Mouse (Mus musculus) small intestine, adult 2 months (tissue): ENCODE results near the gene Cd83. TPM values are rescaled to one million over a fixed set of nuclear protein-coding genes. Genes with fewer than 3 reads are reported as not detected.

ENCODE experiments used
- H3K27ac ChIP-seq: fragments of 200-500 bp; 2 replicates; pipeline ENCODE4 v1.5.1; 2012; ENCODE audit warnings: low read depth, low read length, control low read depth, inconsistent platforms; ENCODE audit not compliant: insufficient read depth
- H3K27me3 ChIP-seq: fragments of 200-500 bp; 2 replicates; pipeline ENCODE4 v1.6.1; 2012; ENCODE audit warnings: mild to moderate bottlenecking, moderate library complexity, low read length, inconsistent platforms; ENCODE audit not compliant: control insufficient read depth, insufficient read depth
- H3K36me3 ChIP-seq: fragments of 200-500 bp; 2 replicates; pipeline ENCODE4 v1.6.1; 2012; ENCODE audit warnings: mild to moderate bottlenecking, low read length, control low read depth, inconsistent platforms; ENCODE audit not compliant: control insufficient read depth, insufficient read depth
- H3K4me1 ChIP-seq: fragments of 200-500 bp; 2 replicates; pipeline ENCODE4 v1.6.1; 2012; ENCODE audit warnings: low read length, inconsistent platforms, mixed read lengths; ENCODE audit not compliant: control insufficient read depth, insufficient read depth, insufficient read length
- H3K4me3 ChIP-seq: fragments of 200-500 bp; 2 replicates; pipeline ENCODE4 v1.5.1; 2012; ENCODE audit warnings: low read depth, mild to moderate bottlenecking, control low read depth, inconsistent platforms, low read length, moderate library complexity
- CTCF ChIP-seq: fragments of 200-500 bp; IDR thresholded peaks from 2 replicates; pipeline ENCODE4 v1.5.1; 2012; ENCODE audit warnings: low read depth, mild to moderate bottlenecking, control low read depth, inconsistent platforms, low read length, moderate library complexity, mixed read lengths; ENCODE audit not compliant: insufficient replicate concordance, insufficient read length; ENCODE audit errors: extremely low read depth
- POLR2A ChIP-seq: fragments of 200-500 bp; IDR thresholded peaks from 2 replicates; pipeline ENCODE4 v1.6.1; 2012; ENCODE audit warnings: low read depth, mild to moderate bottlenecking, control low read depth, inconsistent platforms, low read length, moderate library complexity
- WGBS: fragments of 180-500 bp; shearing (Covaris S2); methylation state at CpG from one replicate; pipeline ENCODE4 v1.1.7; 2018; 5-methylcytosine and 5-hydroxymethylcytosine counted together
- polyA plus RNA-seq: library from polyadenylated mRNA; depleted of rRNA; stranded (reverse); fragments of >200 nt; gene quantifications from 2 replicates; pipeline ENCODE4 v1.2.3, GENCODE M21; 2012

Cd83 gene
- polyA plus RNA-seq, 1 experiment: 7.1 TPM

DNA sequence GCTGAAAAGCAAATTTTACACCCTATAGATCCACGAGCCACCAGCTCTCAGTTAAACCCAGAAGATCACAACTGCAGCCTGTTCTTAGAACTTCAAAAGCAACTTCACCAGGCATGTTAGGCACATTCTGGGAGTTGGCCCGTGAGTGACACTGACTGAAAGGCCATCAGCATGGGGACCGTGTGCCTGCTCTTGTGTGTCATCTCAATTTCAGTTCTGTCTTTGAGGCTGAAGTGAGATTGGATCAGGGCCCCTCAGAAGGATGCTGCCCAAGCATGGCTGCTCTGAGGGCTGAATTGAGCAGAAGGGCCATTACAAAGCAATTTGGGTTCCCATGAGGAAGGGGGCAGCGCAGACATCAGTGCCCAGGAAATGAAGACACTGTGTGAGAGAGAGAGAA is 37.7 kb downstream of the Cd83 start:
- WGBS: 87% methylated on average over 4 of the region's 4 CpGs
- H3K27ac ChIP-seq: no peak overlapping the region
- H3K36me3 ChIP-seq: no peaks in the 10 kb centered on the region
- no peaks in the 10 kb centered on the region for H3K27me3 ChIP-seq
- TF ChIP-seq POLR2A: no peak
- TF ChIP-seq CTCF: no peak
- no peak overlapping the region for H3K4me3 ChIP-seq
- H3K4me1 ChIP-seq: peaks cover 12% of the 10 kb centered on the region; the same call in 1 of the 2 replicates

GRCm38 (mm10) chr13:43828648-43829047 is 44.1 kb downstream of the Cd83 start:
- 19% methylated on average over 5 of the region's 5 CpGs for whole genome bisulfite sequencing
- H3K4me3 ChIP-seq: no peak overlapping the region; the same call in 1 of the 2 replicates
- TF ChIP-seq POLR2A: 0 out of 2 replicates have a peak, but pooled peaks have one; percentile 18
- TF ChIP-seq CTCF: no peak
- H3K27me3 ChIP-seq: no peaks in the 10 kb centered on the region
- H3K4me1 ChIP-seq: peaks cover 11% of the 10 kb centered on the region
- H3K36me3 ChIP-seq: no peaks in the 10 kb centered on the region
- peak overlapping the region; percentile 89 for H3K27ac ChIP-seq

GRCm38 (mm10) chr13:43830892-43831673 is 46.5 kb downstream of the Cd83 start:
- no peaks in the 10 kb centered on the region for H3K36me3 ChIP-seq
- H3K4me3 ChIP-seq: no peak overlapping the region
- peaks cover 11% of the 10 kb centered on the region for H3K4me1 ChIP-seq
- H3K27me3 ChIP-seq: no peaks in the 10 kb centered on the region
- WGBS: 45% methylated on average over 8 of the region's 8 CpGs
- no peak overlapping the region for H3K27ac ChIP-seq
- TF ChIP-seq POLR2A: no peak
- TF ChIP-seq CTCF: no peak

DNA sequence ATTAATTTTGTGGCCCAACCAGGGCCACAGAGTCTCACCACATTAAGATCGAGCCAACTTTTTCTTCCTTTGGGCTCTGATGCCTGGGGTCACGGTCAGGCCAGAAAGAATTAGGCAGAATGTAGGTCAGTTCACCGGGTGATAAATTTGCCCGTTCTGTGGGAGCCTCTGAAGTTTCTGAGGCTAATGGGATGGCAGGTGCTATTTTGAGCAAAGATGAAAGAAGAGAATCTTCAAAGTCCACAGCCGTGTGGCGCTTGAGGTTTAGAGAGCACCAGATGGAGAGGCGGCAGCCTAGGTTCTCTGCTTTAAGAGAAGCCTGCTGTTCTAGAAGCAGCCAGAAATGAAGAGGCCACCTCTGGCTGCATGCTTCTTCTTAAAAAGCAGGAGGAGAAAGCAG is 48.2 kb downstream of the Cd83 start:
- Histone ChIP-seq H3K27me3 (no peaks in the 10 kb centered on the region), H3K27ac (no peak overlapping the region), H3K36me3 (no peaks in the 10 kb centered on the region), H3K4me3 (no peak overlapping the region), H3K4me1 (peaks cover 11% of the 10 kb centered on the region)
- 67% methylated on average over 7 of the region's 7 CpGs for WGBS
- no peak for TF ChIP-seq CTCF
- no peak for TF ChIP-seq POLR2A

DNA sequence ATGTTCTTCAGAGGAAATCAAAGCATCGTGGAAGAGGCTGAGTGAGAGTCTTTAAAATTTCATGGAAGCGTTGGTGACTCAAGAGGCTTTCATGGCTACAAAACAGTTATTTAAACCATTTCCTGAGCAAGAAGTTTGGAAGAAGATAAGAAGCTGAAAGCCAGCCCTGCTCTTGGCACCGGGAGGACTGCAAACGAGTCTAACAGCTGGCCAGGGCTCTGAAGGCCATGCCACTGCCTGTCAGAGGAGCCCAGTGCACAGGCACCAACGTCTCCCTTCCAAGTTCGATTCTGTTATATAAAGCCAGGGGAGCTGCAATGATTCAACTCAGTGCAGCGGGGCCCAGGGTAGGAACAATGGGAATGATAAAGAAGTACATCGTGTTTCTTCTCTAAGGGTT is 51.8 kb downstream of the Cd83 start:
- Histone ChIP-seq H3K36me3 (no peaks in the 10 kb centered on the region), H3K4me1 (no peaks in the 10 kb centered on the region; the same call in 1 of the 2 replicates), H3K27me3 (no peaks in the 10 kb centered on the region), H3K4me3 (no peak overlapping the region), H3K27ac (no peak overlapping the region)
- TF ChIP-seq POLR2A (no peak), CTCF (no peak)
- 23% methylated on average over 8 of the region's 8 CpGs for WGBS

- H3K36me3 ChIP-seq: no peaks in the 10 kb centered on the region
- no peak overlapping the region for H3K4me3 ChIP-seq
- no peaks in the 10 kb centered on the region; the same call in 1 of the 2 replicates for H3K4me1 ChIP-seq
- no peaks in the 10 kb centered on the region for H3K27me3 ChIP-seq
- TF ChIP-seq CTCF (no peak), POLR2A (no peak)
- H3K27ac ChIP-seq: no peak overlapping the region
- WGBS: 91% methylated on average over 4 of the region's 4 CpGs
Measured at GRCm38 (mm10) chr13:43837812-43838211, 53.2 kb downstream of the Cd83 start.

DNA sequence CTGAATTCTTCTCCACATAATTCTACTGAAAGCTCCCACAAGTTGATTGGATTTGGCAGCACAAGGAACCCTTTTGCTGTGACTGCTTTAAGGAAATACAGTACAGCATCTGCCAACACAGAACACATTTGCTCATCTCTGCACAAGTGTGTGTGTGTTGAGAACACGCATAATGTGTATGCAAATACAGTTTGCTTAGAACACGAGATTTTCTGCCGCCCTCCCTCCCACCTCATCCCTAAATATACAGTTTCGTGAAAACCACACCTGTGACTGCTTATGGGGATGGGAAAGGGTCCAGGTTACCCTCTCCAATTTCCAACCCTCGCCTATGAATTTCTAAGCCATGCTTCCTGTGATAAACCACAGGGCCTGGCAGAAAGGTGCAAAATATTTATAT is 60.6 kb downstream of the Cd83 start:
- Histone ChIP-seq H3K36me3 (no peaks in the 10 kb centered on the region), H3K4me3 (no peak overlapping the region), H3K27ac (no peak overlapping the region), H3K4me1 (no peaks in the 10 kb centered on the region), H3K27me3 (no peaks in the 10 kb centered on the region)
- no peak for TF ChIP-seq POLR2A
- no peak for TF ChIP-seq CTCF
- 77% methylated on average over 5 of the region's 5 CpGs for WGBS

- no peak for TF ChIP-seq POLR2A
- TF ChIP-seq CTCF: no peak
- WGBS: 86% methylated on average over 7 of the region's 7 CpGs
- H3K27me3 ChIP-seq: no peaks in the 10 kb centered on the region
Measured at GRCm38 (mm10) chr13:43847186-43847585, 62.6 kb downstream of the Cd83 start.

More at GRCm38 (mm10) chr13:43847186-43847585, 62.6 kb downstream of the Cd83 start:
- no peaks in the 10 kb centered on the region for H3K36me3 ChIP-seq
- H3K4me1 ChIP-seq: no peaks in the 10 kb centered on the region
- H3K4me3 ChIP-seq: no peak overlapping the region
- no peak overlapping the region for H3K27ac ChIP-seq
